Mouse (Mus musculus): ENCODE data around the gene Lypla2. TPM values are rescaled to one million over a fixed set of nuclear protein-coding genes. Genes with fewer than 3 reads are reported as not detected.

Gene Lypla2
- polyA plus RNA-seq, 1 experiment from 2014 or later: 233 TPM

DNA sequence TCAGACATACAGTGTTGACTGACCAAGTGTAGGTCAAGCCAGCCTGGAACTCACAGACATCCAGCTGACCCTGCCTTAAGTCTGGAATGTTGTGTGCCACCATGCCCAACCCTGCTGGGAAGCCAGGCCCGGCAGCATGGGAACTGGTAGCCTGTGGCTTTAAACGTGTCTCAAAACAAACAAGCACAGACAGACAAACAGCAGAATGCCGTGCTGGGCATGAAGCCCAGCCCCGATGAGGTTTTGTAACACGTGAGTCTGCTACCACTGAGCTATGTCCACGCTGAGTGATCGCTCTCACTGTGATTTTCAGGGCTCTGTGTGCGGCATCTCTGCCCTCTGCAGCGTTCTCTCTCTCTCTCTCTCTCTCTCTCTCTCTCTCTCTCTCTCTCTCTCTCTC is 16.5 kb downstream of the Lypla2 start:
- no peak for ATAC-seq (replicated peaks)

DNA sequence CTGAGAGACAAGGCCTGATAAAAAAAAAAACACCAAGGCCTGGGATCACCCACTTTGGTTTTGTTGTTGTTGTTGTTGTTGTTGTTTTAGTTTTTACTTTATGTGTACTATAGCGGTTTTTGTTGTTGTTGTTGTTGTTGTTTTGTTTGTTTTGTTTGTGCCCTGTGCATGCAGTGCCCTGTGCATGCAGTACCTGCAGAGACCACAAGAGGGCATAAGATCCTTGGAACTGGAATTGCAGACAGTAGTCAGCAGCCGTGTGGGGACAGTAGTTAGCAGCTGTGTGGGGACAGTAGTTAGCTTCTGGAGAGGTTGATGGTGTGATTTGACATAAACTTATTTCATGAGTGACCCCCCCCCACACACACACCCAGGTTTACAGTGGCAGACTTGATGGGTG is 18.2 kb downstream of the Lypla2 start:
- Histone ChIP-seq H3K4me2 (no peak overlapping the region), H3K9ac (no peak overlapping the region), H3K9me3 (no peaks in the 10 kb centered on the region), H3K27ac (no peak overlapping the region), H3K4me1 (no peaks in the 10 kb centered on the region), H3K27me3 (replicated peaks) (no peaks in the 10 kb centered on the region), H3K4me3 (no peak overlapping the region), H3K36me3 (replicated peaks) (peaks cover 10% of the 10 kb centered on the region)
- WGBS: 3% methylated on average over 2 of the region's 2 CpGs
- 0 out of 2 replicates have a peak, but pooled peaks have one; percentile 64 for ATAC-seq (replicated peaks)

More for the DNA sequence above, 16.5 kb downstream of the Lypla2 start:
- WGBS: 90% methylated on average over 9 of the region's 9 CpGs
- no peak overlapping the region for H3K4me2 ChIP-seq
- no peak overlapping the region for H3K9ac ChIP-seq
- no peak overlapping the region for H3K4me3 ChIP-seq
- H3K4me1 ChIP-seq: no peaks in the 10 kb centered on the region
- H3K27ac ChIP-seq: no peak overlapping the region
- H3K36me3 ChIP-seq (replicated peaks): peaks cover 10% of the 10 kb centered on the region
- no peaks in the 10 kb centered on the region for H3K9me3 ChIP-seq
- no peaks in the 10 kb centered on the region for H3K27me3 ChIP-seq (replicated peaks)

DNA sequence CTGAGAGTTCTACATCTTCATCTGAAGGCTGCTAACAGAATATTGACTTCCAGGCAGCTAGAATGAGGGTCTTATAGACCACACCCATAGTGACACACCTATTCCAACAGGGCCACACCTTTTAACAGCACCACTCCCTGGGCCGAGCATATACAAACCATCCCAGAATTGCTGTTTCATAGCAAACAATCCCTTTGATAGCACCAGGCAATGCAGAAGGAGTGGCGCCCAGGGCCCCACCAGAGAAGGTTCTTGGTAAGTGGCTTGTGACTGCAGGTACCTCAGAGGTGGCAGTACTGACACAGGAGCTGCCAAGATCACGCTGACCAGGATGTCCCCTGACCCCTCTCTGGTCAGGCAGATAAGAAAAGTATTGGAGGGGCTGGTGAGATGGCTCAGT is 19.2 kb downstream of the Lypla2 start:
- H3K9me3 ChIP-seq: no peaks in the 10 kb centered on the region
- no peaks in the 10 kb centered on the region for H3K27me3 ChIP-seq (replicated peaks)
- peaks cover 10% of the 10 kb centered on the region for H3K36me3 ChIP-seq (replicated peaks)
- peaks cover 6% of the 10 kb centered on the region for H3K4me1 ChIP-seq
- H3K9ac ChIP-seq: no peak overlapping the region
- H3K27ac ChIP-seq: no peak overlapping the region
- H3K4me2 ChIP-seq: no peak overlapping the region
- 95% methylated on average over 3 of the region's 3 CpGs for WGBS
- H3K4me3 ChIP-seq: no peak overlapping the region
- ATAC-seq (replicated peaks): no peak

DNA sequence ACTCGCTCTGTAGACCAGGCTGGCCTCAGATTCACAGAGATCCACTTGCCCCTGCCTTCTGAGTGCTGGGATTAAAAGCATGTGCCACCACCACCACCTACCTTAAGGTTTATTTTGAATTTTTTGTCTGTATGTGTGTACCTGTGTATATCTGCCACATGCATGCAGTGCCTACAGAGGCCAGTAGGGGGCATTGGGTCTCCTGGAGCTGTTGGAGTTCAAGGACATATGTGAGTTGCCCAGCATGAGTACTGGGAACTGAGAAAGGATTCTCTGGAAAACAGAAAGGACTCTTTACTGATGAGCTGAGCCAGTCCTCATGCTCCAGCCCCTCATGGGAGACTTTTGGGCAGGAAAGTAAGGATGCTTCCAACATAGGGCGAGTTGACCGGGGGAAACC is 20.9 kb downstream of the Lypla2 start:
- H3K36me3 ChIP-seq (replicated peaks): peaks cover 10% of the 10 kb centered on the region
- no peak for ATAC-seq (replicated peaks)
- H3K4me3 ChIP-seq: no peak overlapping the region
- H3K27ac ChIP-seq: no peak overlapping the region
- H3K4me2 ChIP-seq: no peak overlapping the region
- no peak overlapping the region for H3K9ac ChIP-seq
- WGBS: 92% methylated on average over 3 of the region's 3 CpGs
- peaks cover 17% of the 10 kb centered on the region for H3K4me1 ChIP-seq
- no peaks in the 10 kb centered on the region for H3K27me3 ChIP-seq (replicated peaks)
- H3K9me3 ChIP-seq: no peaks in the 10 kb centered on the region

DNA sequence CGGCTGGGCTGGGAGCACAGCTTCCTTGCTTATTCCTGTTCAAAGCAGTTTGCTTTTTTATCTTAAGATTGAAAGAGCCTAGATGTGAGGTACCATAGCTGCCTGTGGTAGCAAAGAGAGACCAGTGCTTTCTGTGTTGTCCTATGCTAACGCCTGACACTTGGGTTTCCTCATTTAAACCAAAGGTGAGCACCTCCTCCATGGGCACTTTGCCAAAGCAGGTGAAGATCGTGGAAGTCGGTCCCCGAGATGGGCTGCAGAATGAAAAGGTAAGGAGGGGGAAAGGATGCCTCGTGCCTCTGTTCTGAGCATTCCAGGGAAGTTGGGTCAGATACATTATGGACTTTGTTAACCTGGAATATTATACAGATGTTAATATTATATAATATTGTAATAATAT is 22.1 kb downstream of the Lypla2 start:
- Histone ChIP-seq H3K4me3 (no peak overlapping the region), H3K9me3 (no peaks in the 10 kb centered on the region), H3K4me2 (no peak overlapping the region), H3K27me3 (replicated peaks) (no peaks in the 10 kb centered on the region), H3K27ac (no peak overlapping the region), H3K4me1 (peaks cover 22% of the 10 kb centered on the region), H3K9ac (no peak overlapping the region), H3K36me3 (replicated peaks) (peaks cover 10% of the 10 kb centered on the region)
- ATAC-seq (replicated peaks): no peak
- 88% methylated on average over 6 of the region's 6 CpGs for WGBS

DNA sequence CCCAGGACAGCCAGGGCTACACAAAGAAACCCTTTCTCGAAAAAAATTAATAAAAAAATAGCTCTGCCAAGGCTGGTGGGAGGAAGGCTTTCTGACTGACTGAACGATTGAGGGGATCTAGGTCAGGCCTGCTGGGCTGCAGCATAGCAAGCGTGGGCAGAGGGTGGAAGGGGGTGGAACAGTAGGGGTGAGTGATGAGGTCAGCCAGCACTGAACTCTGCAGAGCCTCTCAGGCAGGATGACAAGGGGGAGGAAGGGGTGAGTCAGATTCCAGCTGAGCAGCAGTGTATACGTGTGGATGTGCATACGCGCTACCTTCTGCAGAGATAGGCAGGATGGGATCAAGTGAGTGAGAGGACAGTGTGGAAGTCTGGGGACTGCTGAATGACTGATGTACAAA is 22.5 kb downstream of the Lypla2 start:
- 65% methylated on average over 6 of the region's 6 CpGs for WGBS
- no peak overlapping the region for H3K4me2 ChIP-seq
- H3K4me1 ChIP-seq: peaks cover 22% of the 10 kb centered on the region
- H3K27ac ChIP-seq: no peak overlapping the region
- no peaks in the 10 kb centered on the region for H3K9me3 ChIP-seq
- no peak for ATAC-seq (replicated peaks)
- peaks cover 10% of the 10 kb centered on the region for H3K36me3 ChIP-seq (replicated peaks)
- no peak overlapping the region for H3K9ac ChIP-seq
- H3K4me3 ChIP-seq: no peak overlapping the region
- H3K27me3 ChIP-seq (replicated peaks): no peaks in the 10 kb centered on the region

DNA sequence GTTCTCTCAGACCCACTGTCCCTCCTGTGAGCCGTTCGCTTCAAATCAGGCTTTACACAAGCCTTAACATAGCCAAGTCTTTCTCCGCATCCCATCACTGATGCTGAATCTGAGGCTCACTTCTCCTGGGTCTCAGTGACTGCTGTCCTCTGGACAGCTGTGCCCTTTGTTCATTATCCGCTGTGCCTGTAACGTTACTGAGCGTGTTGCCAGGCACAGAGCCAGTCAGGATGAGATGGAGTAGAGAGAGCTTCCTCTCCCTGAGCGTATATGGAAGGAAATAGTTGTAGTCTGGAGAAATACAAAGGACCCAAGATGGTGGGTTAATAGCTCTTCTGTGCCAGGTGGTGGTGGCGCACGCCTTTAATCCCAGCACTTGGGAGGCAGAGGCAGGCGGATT is 23.0 kb downstream of the Lypla2 start:
- Histone ChIP-seq H3K4me3 (no peak overlapping the region), H3K9me3 (no peaks in the 10 kb centered on the region), H3K36me3 (replicated peaks) (peaks cover 10% of the 10 kb centered on the region), H3K4me1 (peaks cover 22% of the 10 kb centered on the region), H3K27me3 (replicated peaks) (no peaks in the 10 kb centered on the region), H3K9ac (no peak overlapping the region), H3K4me2 (no peak overlapping the region), H3K27ac (no peak overlapping the region)
- ATAC-seq (replicated peaks): no peak
- 85% methylated on average over 10 of the region's 10 CpGs for WGBS

DNA sequence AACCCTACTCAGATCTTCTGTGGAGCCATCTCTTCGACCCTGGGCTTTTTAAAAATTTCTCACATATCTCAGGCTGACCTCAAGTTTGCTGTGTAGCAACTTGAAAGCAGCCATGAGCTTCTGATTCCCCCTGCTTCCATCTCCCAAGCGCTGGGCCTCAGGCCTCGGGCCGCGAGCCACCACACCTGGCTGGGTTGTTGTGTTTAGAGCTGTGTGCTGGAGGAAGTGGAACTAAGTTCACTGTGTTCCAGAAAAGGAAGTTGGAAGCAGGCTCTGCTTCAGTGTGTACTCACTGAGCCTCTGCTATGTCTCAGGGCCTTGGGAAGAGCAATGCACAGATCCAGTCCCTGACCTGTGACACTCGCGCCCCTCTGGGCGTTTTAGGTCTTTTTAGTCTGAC is 24.3 kb downstream of the Lypla2 start:
- no peak for ATAC-seq (replicated peaks)
- Histone ChIP-seq H3K36me3 (replicated peaks) (peaks cover 10% of the 10 kb centered on the region; the same call in 1 of the 2 replicates), H3K27ac (no peak overlapping the region), H3K9me3 (no peaks in the 10 kb centered on the region), H3K4me1 (peaks cover 22% of the 10 kb centered on the region), H3K9ac (no peak overlapping the region), H3K4me3 (no peak overlapping the region), H3K4me2 (no peak overlapping the region), H3K27me3 (replicated peaks) (no peaks in the 10 kb centered on the region)
- 93% methylated on average over 8 of the region's 8 CpGs for WGBS

DNA sequence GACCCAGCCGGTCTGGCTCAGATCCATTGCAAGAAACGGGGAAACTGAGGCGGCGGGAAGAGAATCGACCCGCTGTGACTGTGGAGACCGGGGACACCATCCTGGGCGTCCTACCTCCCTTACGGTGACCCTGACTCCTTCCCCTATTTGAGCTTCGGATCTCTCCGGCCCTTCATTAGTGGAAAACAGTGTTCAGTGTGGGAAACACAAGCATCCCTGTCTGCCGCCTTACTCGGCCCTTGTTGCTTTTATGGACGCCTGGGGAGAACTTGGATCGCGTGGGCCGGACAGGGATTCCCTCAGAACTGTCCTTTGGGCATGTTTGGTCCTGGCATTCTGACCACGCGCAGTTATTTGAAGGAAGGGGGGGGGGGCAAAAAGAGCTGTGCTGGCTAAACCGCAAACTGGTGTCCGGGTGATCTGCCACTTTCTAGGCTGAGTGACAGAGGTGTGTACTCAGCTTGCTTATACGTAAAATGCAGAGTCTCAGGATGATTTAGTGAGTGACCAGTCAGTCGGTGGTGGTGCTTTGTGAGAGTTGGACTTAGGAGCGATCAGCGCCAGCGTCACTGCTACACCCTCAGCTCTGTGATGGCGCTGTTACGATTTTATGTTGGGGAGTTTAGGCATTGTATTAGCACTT is 25.6 kb downstream of the Lypla2 start:
- H3K9ac ChIP-seq: peak overlapping the region; percentile 75
- H3K27ac ChIP-seq: peak overlapping the region; percentile 81
- WGBS: 3% methylated on average over 28 of the region's 28 CpGs
- H3K9me3 ChIP-seq: no peaks in the 10 kb centered on the region
- H3K4me3 ChIP-seq: peak overlapping the region; percentile 80
- H3K4me1 ChIP-seq: peaks cover 22% of the 10 kb centered on the region
- 0 out of 2 replicates have a peak, but pooled peaks cover 1% of the 10 kb centered on the region for H3K36me3 ChIP-seq (replicated peaks)
- H3K4me2 ChIP-seq: peak overlapping the region; percentile 82
- H3K27me3 ChIP-seq (replicated peaks): no peaks in the 10 kb centered on the region
- ATAC-seq (replicated peaks): peak; percentile 35

DNA sequence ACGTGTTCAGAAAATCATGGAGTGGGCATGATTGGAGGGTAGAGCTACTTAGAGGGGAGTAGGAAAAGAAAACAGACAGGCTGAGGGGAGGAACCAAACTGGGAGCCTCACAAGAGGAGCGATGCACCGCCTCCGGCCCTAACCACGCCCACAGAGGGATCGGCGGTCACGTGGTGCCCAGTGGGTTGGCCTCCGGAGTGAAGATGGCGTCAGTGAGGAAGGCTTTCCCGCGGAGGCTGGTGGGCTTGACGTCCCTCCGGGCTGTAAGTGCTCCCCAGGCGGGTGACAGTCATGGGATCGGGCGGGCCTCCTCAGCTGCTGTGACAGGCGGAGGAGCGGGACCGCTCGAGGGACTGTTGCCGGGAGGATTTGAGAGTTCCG is 26.2 kb downstream of the Lypla2 start, which contains the start of gene Hmgcl:
TSS of gene Hmgcl (plus strand) at position 171 of the 381 bp plus-strand sequence.
- ATAC-seq (replicated peaks): peak; percentile 93
- no peaks in the 10 kb centered on the region for H3K27me3 ChIP-seq (replicated peaks)
- H3K9ac ChIP-seq: peak within 1 kb of the TSS; percentile 75
- no peaks in the 10 kb centered on the region for H3K36me3 ChIP-seq (replicated peaks)
- H3K4me3 ChIP-seq: peak within 1 kb of the TSS; percentile 80
- H3K4me1 ChIP-seq: peaks cover 22% of the 10 kb centered on the region
- peak within 1 kb of the TSS; percentile 81 for H3K27ac ChIP-seq
- peak within 1 kb of the TSS; percentile 82 for H3K4me2 ChIP-seq
- WGBS: 0% methylated on average over 23 of the region's 23 CpGs
- H3K9me3 ChIP-seq: no peaks in the 10 kb centered on the region

DNA sequence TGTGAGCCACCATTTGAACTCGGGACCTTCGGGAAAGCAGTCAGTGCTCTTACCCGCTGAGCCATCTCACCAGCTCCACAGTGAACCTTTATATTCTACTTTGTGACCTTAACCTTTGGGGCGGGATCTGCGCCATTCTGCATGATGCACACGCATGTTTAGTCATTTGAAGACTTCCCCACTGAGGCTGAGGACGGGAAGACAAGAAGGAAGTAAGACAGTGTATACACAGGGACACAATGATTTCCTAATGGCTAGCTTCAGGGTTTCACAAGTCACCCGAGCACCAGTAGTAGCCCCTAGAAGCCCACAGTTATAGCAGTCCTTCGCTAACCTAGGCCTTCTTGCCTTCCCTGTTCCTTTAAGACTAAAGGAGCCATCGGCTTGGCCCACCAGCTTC is 26.7 kb downstream of the Lypla2 start:
- no peaks in the 10 kb centered on the region for H3K36me3 ChIP-seq (replicated peaks)
- H3K9me3 ChIP-seq: no peaks in the 10 kb centered on the region
- peak overlapping the region; percentile 80 for H3K4me3 ChIP-seq
- H3K4me2 ChIP-seq: peak overlapping the region; percentile 82
- H3K4me1 ChIP-seq: peaks cover 22% of the 10 kb centered on the region
- peak; percentile 41 for ATAC-seq (replicated peaks)
- H3K27ac ChIP-seq: peak overlapping the region; percentile 81
- H3K27me3 ChIP-seq (replicated peaks): no peaks in the 10 kb centered on the region
- WGBS: 79% methylated on average over 10 of the region's 10 CpGs
- peak overlapping the region; percentile 75; the same call in 1 of the 2 replicates for H3K9ac ChIP-seq

DNA sequence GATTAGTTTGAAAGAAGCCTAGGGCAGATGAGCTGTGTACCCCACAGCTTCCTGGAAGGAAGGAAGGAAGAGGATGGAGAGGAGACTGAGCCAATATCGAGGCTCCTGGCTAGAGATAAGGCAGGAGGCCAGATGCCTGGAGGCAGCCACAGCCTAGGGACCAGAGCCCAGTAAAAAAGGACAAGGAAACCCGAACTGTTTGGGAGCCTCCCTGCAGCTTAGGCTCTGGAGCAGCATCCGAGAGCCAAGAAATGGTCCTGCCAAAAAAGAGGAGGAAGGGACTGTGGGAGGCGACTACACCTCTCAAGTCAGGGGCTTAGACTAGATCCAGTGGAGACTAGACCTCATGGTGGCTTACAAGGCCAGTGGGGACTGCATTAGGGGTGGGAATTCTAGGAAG is 29.0 kb downstream of the Lypla2 start:
- Histone ChIP-seq H3K4me1 (peaks cover 19% of the 10 kb centered on the region), H3K4me3 (no peak overlapping the region), H3K36me3 (replicated peaks) (no peaks in the 10 kb centered on the region), H3K9me3 (no peaks in the 10 kb centered on the region), H3K4me2 (no peak overlapping the region), H3K9ac (no peak overlapping the region), H3K27ac (no peak overlapping the region), H3K27me3 (replicated peaks) (no peaks in the 10 kb centered on the region)
- no peak for ATAC-seq (replicated peaks)
- 73% methylated on average over 4 of the region's 4 CpGs for WGBS

DNA sequence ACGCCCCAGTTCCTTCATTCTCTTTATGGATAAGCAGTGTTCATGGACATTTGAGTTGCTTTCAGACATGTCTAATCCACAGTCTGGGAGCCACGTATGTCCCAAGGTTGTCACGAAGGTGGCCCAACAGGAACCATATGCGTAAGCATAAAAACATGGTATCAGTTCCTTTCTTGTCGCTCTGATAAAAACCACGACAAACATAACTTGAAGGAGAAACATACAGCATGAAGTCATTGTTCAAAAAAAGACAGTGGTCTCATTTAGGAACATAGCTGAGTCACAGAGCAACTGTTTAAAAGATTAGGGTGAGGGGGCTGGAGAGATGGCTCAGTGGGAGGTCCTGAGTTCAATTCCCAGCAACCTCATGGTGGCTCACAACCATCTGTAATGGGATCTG is 30.2 kb downstream of the Lypla2 start:
- WGBS: 91% methylated on average over 6 of the region's 6 CpGs
- no peaks in the 10 kb centered on the region for H3K36me3 ChIP-seq (replicated peaks)
- ATAC-seq (replicated peaks): no peak
- no peak overlapping the region for H3K27ac ChIP-seq
- H3K9me3 ChIP-seq: no peaks in the 10 kb centered on the region
- H3K9ac ChIP-seq: no peak overlapping the region
- no peak overlapping the region for H3K4me3 ChIP-seq
- peaks cover 8% of the 10 kb centered on the region for H3K4me1 ChIP-seq
- H3K4me2 ChIP-seq: no peak overlapping the region
- H3K27me3 ChIP-seq (replicated peaks): no peaks in the 10 kb centered on the region

All from midbrain, embryonic 15.5 days (tissue).